Mouse (Mus musculus): Measurements from ENCODE around the gene Clcf1. TPM values are rescaled to one million over a fixed set of nuclear protein-coding genes. Genes with fewer than 3 reads are reported as not detected.
A peak's percentile ranks its signal among the peaks of the same experiment; 100 is the strongest.

The Clcf1 gene
- total RNA-seq, 1 experiment = 2.2 TPM

DNA sequence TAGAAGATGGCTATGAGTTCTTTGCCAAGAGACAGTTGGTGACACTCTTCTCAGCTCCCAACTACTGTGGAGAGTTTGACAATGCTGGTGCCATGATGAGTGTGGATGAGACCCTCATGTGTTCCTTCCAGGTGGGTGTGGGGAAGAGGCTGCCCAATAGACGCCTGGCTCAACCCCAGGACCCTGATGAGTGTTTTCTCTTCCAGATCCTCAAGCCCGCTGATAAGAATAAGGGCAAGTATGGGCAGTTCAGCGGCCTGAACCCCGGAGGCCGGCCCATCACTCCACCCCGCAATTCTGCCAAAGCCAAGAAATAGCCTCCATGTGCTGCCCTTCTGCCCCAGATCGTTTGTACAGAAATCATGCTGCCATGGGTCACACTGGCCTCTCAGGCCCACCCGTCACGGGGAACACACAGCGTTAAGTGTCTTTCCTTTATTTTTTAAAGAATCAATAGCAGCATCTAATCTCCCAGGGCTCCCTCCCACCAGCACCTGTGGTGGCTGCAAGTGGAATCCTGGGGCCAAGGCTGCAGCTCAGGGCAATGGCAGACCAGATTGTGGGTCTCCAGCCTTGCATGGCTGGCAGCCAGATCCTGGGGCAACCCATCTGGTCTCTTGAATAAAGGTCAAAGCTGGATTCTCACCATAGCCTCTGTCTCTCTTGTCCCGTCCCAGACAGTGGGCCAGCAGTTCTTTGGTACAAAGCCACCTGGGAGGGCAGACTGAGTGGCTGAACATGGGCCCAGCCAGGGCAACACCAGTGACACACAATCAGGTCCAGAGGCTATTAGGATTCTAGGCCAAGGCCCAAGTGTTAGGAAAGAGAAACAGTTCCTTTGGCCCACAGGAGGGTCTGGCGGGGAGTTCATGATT, 19.0 kb upstream of the Clcf1 start:
- no peak overlapping the region for H3K27ac ChIP-seq (ENCODE audit: insufficient read depth, low read depth, low read length, poor library complexity, severe bottlenecking)
- TF ChIP-seq ZNF384 (IDR thresholded peaks at IDR 0.05; ENCODE audit: low read depth, low read length) (no peak), ZC3H11A (IDR thresholded peaks at IDR 0.05; ENCODE audit: borderline replicate concordance, low read depth, low read length) (no peak), CHD2 (IDR thresholded peaks at IDR 0.05; ENCODE audit: low read depth, low read length) (no peak), HCFC1 (IDR thresholded peaks at IDR 0.05; ENCODE audit: borderline replicate concordance, insufficient read depth, low read length) (no peak), MAFK (IDR thresholded peaks at IDR 0.05; ENCODE audit: insufficient read depth, low read depth, low read length) (no peak)
- in situ Hi-C loops (cut with MboI; ENCODE audit: low sequenced_read_pairs in 2 of 2, unreplicated experiment in 2 of 2) = no loop called here
- H3K4me3 ChIP-seq (ENCODE audit: insufficient read depth in 1 of 2, low read depth in 1 of 2, low read length in 2 of 2, poor library complexity in 1 of 2, severe bottlenecking in 1 of 2) = no peak overlapping the region
- peaks cover 57% of the 10 kb centered on the region for H3K36me3 ChIP-seq (ENCODE audit: control insufficient read depth, insufficient read depth, low read length, poor library complexity, severe bottlenecking)
- no peaks in the 10 kb centered on the region for H3K9me3 ChIP-seq (ENCODE audit: control insufficient read depth, insufficient read depth, low read depth, low read length)
- no peak overlapping the region for H3K9ac ChIP-seq (ENCODE audit: insufficient read depth, low read depth, low read length, poor library complexity, severe bottlenecking)
- peaks cover 2 to 18% of the 10 kb centered on the region in 2 experiments; a peak in 3 of 4 replicates for H3K4me1 ChIP-seq (ENCODE audit: control insufficient read depth in 2 of 2, insufficient read depth in 2 of 2, low read length in 2 of 2, poor library complexity in 1 of 2)
- no peak for DNase-seq (ENCODE audit: low read depth, low spot score)

DNA sequence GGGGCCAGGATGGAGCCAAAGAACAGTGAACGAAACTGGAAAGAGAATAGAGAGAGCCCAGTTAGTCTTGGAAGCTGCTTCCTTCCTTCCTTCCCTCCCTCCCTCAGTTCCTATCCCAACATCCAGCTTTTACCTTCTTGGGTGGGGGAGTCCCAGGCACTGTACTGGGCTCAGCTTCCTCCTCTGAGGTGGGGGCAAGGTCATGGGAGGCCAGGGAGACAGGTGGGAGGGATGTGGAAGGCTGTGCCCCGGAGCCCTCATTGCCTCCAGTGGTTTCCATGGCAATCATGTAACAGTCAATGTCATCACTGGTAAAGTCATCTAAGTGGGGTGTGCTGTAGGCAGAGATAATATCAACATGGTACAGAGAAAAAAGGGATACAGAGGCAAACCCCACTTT, 18.0 kb upstream of the Clcf1 start:
- peaks cover 2 to 18% of the 10 kb centered on the region in 2 experiments; a peak in 3 of 4 replicates for H3K4me1 ChIP-seq (ENCODE audit: control insufficient read depth in 2 of 2, insufficient read depth in 2 of 2, low read length in 2 of 2, poor library complexity in 1 of 2)
- no peak overlapping the region for H3K9ac ChIP-seq (ENCODE audit: insufficient read depth, low read depth, low read length, poor library complexity, severe bottlenecking)
- no peak overlapping the region for H3K27ac ChIP-seq (ENCODE audit: insufficient read depth, low read depth, low read length, poor library complexity, severe bottlenecking)
- H3K4me3 ChIP-seq (ENCODE audit: insufficient read depth in 1 of 2, low read depth in 1 of 2, low read length in 2 of 2, poor library complexity in 1 of 2, severe bottlenecking in 1 of 2) = no peak overlapping the region
- peaks cover 63% of the 10 kb centered on the region for H3K36me3 ChIP-seq (ENCODE audit: control insufficient read depth, insufficient read depth, low read length, poor library complexity, severe bottlenecking)
- in situ Hi-C loops (cut with MboI; ENCODE audit: low sequenced_read_pairs in 2 of 2, unreplicated experiment in 2 of 2) = no loop called here
- TF ChIP-seq CHD2 (IDR thresholded peaks at IDR 0.05; ENCODE audit: low read depth, low read length) (no peak), MAFK (IDR thresholded peaks at IDR 0.05; ENCODE audit: insufficient read depth, low read depth, low read length) (no peak), HCFC1 (IDR thresholded peaks at IDR 0.05; ENCODE audit: borderline replicate concordance, insufficient read depth, low read length) (no peak), ZC3H11A (IDR thresholded peaks at IDR 0.05; ENCODE audit: borderline replicate concordance, low read depth, low read length) (no peak), ZNF384 (IDR thresholded peaks at IDR 0.05; ENCODE audit: low read depth, low read length) (no peak)
- DNase-seq (ENCODE audit: low read depth, low spot score) = no peak
- no peaks in the 10 kb centered on the region for H3K9me3 ChIP-seq (ENCODE audit: control insufficient read depth, insufficient read depth, low read depth, low read length)

DNA sequence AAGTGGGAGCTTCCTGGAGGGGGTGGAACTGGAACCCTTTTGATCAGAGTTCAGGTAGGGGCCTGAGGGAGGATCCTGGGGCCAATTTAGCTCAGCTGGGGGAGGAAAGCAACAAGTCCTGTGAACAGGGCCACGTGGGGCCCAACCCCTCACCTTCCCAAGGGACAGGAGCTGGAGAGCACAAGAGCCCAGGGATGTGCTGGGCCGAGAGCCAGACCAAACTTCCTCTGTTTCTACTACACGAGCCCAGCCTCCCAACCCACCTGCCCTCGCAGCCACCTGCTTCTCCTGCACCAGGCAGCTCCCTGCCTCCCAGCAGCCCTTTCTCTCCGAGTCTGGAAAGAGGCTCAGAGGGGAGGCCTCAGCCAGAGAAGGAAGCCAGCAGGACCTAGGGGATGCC, 17.5 kb upstream of the Clcf1 start:
- no peak for TF ChIP-seq MAFK (IDR thresholded peaks at IDR 0.05; ENCODE audit: insufficient read depth, low read depth, low read length)
- no peak for TF ChIP-seq ZC3H11A (IDR thresholded peaks at IDR 0.05; ENCODE audit: borderline replicate concordance, low read depth, low read length)
- Histone ChIP-seq H3K4me1 (ENCODE audit: control insufficient read depth in 2 of 2, insufficient read depth in 2 of 2, low read length in 2 of 2, poor library complexity in 1 of 2) (peaks cover 2 to 15% of the 10 kb centered on the region in 2 experiments; a peak in 3 of 4 replicates), H3K27ac (ENCODE audit: insufficient read depth, low read depth, low read length, poor library complexity, severe bottlenecking) (no peak overlapping the region), H3K9ac (ENCODE audit: insufficient read depth, low read depth, low read length, poor library complexity, severe bottlenecking) (0 out of 2 replicates have a peak overlapping the region, but pooled peaks have one; percentile 20), H3K36me3 (ENCODE audit: control insufficient read depth, insufficient read depth, low read length, poor library complexity, severe bottlenecking) (peaks cover 63% of the 10 kb centered on the region), H3K9me3 (ENCODE audit: control insufficient read depth, insufficient read depth, low read depth, low read length) (no peaks in the 10 kb centered on the region), H3K4me3 (ENCODE audit: insufficient read depth in 1 of 2, low read depth in 1 of 2, low read length in 2 of 2, poor library complexity in 1 of 2, severe bottlenecking in 1 of 2) (no peak overlapping the region)
- in situ Hi-C loops (cut with MboI; ENCODE audit: low sequenced_read_pairs in 2 of 2, unreplicated experiment in 2 of 2) = no loop called here
- no peak for DNase-seq (ENCODE audit: low read depth, low spot score)

DNA sequence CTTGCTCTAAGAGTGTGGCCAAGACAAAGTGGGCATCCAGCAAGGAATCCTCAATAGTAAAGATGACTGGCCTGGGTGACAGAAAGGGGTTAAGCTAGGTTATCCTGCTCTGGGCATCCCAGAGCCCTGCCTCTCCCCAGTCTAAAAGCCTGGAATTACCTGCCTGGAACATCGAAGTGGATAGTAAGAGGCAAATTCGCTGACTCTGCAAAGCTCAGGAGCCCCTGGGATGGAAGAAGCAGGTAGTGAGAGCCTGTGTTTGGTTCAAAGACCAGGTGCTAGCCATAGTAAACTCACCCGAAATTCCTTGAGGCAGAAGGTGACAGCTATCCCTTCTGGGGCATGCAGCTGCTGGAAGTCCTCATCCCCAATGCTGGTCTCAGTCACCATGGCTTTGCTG, 16.9 kb upstream of the Clcf1 start:
- no peak overlapping the region for H3K4me3 ChIP-seq (ENCODE audit: insufficient read depth in 1 of 2, low read depth in 1 of 2, low read length in 2 of 2, poor library complexity in 1 of 2, severe bottlenecking in 1 of 2)
- H3K9ac ChIP-seq (ENCODE audit: insufficient read depth, low read depth, low read length, poor library complexity, severe bottlenecking) = no peak overlapping the region

More for the DNA sequence above, 16.9 kb upstream of the Clcf1 start:
- Histone ChIP-seq H3K9me3 (ENCODE audit: control insufficient read depth, insufficient read depth, low read depth, low read length) (no peaks in the 10 kb centered on the region), H3K4me1 (ENCODE audit: control insufficient read depth in 2 of 2, insufficient read depth in 2 of 2, low read length in 2 of 2, poor library complexity in 1 of 2) (peaks cover 2 to 15% of the 10 kb centered on the region in 2 experiments; a peak in 2 of 4 replicates), H3K27ac (ENCODE audit: insufficient read depth, low read depth, low read length, poor library complexity, severe bottlenecking) (no peak overlapping the region), H3K36me3 (ENCODE audit: control insufficient read depth, insufficient read depth, low read length, poor library complexity, severe bottlenecking) (peaks cover 63% of the 10 kb centered on the region)
- in situ Hi-C loops (cut with MboI; ENCODE audit: low sequenced_read_pairs in 2 of 2, unreplicated experiment in 2 of 2) = no loop called here
- TF ChIP-seq ZC3H11A (IDR thresholded peaks at IDR 0.05; ENCODE audit: borderline replicate concordance, low read depth, low read length) (no peak), MAFK (IDR thresholded peaks at IDR 0.05; ENCODE audit: insufficient read depth, low read depth, low read length) (peak; percentile 79)
- no peak for DNase-seq (ENCODE audit: low read depth, low spot score)

Measured in ES-E14 (cell line).